Mouse (Mus musculus) heart, adult 10 weeks (tissue): ENCODE results near the gene Wfdc2. TPM values are rescaled to one million over a fixed set of nuclear protein-coding genes. Genes with fewer than 3 reads are reported as not detected.

Experiments used
- polyA plus RNA-seq: library from polyadenylated mRNA; stranded (reverse); fragments of 350-450 nt; fragmentation: Illumina TruSeq; extraction: RNeasy Lipid Tissue Mini Kit (QIAGEN cat#74804); gene quantifications from one replicate; pipeline ENCODE4 v1.2.3, GENCODE M21; 2014; ENCODE audit warnings: low read depth, low replicate concordance

Wfdc2 gene
- polyA plus RNA-seq: 2.3 TPM

DNA sequence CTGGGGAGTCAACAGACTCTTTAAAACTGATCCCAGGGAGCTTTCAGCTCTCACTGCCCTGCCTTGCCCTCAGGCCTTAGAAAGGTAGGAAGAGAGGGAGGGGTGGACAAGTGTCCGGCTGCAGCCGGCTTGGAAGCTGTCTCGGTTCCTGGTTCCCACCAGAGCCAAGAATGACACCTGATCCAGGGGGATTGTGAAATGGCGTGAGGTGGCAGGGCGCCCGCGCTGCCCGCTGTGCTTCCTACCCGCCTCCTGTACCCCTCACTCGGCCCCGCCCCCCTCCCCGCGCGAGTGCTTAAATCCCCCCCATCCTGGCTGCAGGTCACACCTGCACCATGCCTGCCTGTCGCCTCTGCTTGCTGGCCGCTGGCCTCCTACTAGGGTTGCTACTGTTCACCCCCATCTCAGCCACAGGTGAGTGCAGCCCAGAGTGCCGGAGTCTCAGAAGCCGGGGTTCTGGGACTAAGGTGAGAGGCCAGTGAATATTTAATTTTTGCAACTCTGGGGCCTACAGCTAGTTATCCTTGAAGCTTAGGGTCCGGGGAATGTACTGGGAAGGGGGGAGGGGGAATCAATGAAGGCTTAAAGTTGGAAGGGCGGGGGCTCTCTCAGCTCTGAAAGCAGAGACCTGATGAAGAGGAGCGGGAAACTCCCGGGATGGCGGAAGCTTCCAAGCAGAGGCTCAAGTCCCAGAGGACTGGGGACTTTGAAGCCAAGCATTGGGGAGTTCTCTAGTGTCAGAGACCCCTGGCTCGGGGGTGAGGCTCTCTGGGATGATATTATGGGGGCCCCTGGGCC is at the start of gene Wfdc2:
Gene Wfdc2 (plus strand): TSS at position 23 of the 798 bp plus-strand sequence.

DNA sequence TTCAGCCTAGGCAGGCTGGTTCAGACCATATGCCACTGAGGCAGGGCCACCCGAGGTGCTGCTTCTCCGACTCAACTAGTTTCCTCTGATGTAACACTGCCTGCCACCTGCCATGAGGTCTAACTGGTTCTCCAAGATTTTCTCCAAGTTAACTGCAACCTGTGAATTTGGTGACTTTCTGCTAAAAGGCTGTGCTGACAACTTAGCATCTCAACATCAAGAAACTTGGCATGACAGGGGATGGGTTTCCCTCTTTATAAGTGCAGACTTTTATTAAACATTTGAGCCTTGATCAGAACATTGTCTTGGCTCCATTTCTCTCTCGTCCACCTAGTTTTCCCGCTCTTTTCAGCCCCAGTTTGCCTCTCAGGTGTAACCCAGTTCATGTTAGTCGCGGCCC is 11.1 kb downstream of the Wfdc2 start, which contains the start of gene Spint3:
Gene Spint3 (minus strand): TSS at position 101 of the 400 bp plus-strand sequence.

DNA sequence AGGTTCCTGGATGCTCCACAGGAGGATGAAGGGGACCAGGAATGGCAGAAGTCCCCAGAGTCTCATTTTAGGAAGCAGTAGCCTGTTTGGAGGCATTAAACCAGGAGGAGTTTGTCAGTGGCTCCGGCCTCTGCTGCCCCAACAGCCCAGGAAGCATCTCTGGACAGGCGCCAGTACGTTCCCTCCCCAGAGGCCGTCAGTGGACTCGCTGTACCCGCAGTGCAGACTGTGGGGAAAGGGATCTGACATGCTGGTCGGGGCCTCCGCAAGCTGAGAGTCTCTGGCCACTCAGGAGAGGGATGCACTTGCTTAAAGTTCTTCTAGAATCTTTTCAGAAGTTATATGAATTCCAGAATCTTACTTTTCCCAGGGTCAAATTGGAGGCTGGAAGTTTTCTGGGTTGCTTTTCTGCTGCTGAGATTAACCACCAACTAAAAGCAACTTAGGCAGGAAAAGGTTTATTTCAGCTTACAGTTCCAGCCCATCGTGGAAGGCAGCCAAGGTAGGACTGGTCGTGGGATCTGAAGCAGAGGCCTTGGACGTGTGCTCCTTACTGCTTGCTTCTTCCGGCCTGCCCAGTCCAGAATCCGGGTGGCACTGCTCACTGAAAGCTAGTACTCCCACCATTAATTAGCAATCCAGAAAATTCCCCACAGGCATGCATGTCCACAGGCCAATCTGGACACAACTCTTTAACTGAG is 23.0 kb downstream of the Wfdc2 start, which contains the start of gene Wfdc6a:
Gene Wfdc6a (minus strand): TSS at position 423 of the 701 bp plus-strand sequence.

DNA sequence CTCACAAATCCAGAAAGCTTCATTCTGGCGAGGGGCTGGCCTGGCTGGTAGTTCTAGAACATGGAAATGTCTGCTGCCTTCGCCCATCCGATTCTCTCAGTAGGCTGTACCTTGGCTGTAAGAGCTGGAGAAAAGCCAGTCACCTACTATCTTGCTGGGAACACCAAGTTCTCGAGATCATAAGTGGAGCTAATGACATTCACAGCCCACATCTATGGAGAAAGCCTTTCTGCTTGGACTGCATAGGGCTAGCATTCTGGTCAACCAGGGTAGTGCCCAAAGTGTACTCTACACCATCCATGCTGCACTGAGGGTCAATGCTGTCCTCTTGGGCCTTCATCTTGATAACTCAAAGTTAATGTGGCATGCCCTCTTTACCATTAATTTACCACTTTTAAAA is 31.3 kb downstream of the Wfdc2 start, which contains the start of gene Eppin:
Gene Eppin (minus strand): TSS at position 101 of the 400 bp plus-strand sequence.

DNA sequence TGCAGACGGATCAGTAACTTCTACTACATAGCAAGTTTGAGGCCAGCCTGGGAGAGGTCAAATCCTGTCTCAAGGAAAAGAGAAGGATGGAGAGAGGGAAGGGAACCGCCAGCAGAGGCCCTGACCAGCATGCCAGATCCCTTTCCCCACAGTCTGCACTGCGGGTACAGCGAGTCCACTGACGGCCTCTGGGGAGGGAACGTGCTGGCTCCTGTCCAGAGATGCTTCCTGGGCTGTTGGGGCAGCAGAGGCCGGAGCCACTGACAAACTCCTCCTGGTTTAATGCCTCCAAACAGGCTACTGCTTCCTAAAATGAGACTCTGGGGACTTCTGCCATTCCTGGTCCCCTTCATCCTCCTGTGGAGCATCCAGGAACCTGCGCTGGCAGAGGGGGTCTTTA is 51.3 kb downstream of the Wfdc2 start, which contains the start of the genes Wfdc6b and Wfdc8:
Gene Wfdc6b (plus strand): TSS at position 52 of the 400 bp plus-strand sequence.
Gene Wfdc8 (minus strand): TSS at position 156 of the 400 bp plus-strand sequence.

Other genes with a start within 250 kb of the Wfdc2 start
- not detected for gene Svs6, start 245.7 kb upstream of the Wfdc2 start, polyA plus RNA-seq
- not detected for gene Svs5, start 229.7 kb upstream of the Wfdc2 start, polyA plus RNA-seq
- gene Slpi, start 173.3 kb upstream of the Wfdc2 start, polyA plus RNA-seq: 0.79 TPM
- not detected for gene Rbpjl, start 159.3 kb upstream of the Wfdc2 start, polyA plus RNA-seq
- gene Matn4, start 157.3 kb upstream of the Wfdc2 start, polyA plus RNA-seq: 0.47 TPM
- gene Sdc4, start 118.5 kb upstream of the Wfdc2 start, polyA plus RNA-seq: 17.0 TPM
- 24.8 TPM for gene Sys1, start 105.4 kb upstream of the Wfdc2 start, polyA plus RNA-seq
- gene Gm20458, start 101.4 kb upstream of the Wfdc2 start, polyA plus RNA-seq: not detected
- not detected for gene Trp53tg5, start 88.7 kb upstream of the Wfdc2 start, polyA plus RNA-seq
- 23.8 TPM for gene Dbndd2, start 76.3 kb upstream of the Wfdc2 start, polyA plus RNA-seq
- 27.9 TPM for gene Pigt, start 64.9 kb upstream of the Wfdc2 start, polyA plus RNA-seq
- not detected for gene Spint3, start 11.0 kb downstream of the Wfdc2 start, polyA plus RNA-seq
- gene Wfdc6a, start 23.0 kb downstream of the Wfdc2 start, polyA plus RNA-seq: not detected
- gene Eppin, start 31.2 kb downstream of the Wfdc2 start, polyA plus RNA-seq: not detected
- not detected for gene Wfdc6b, start 51.1 kb downstream of the Wfdc2 start, polyA plus RNA-seq
- not detected for gene Wfdc8, start 51.2 kb downstream of the Wfdc2 start, polyA plus RNA-seq
- not detected for gene Wfdc16, start 76.4 kb downstream of the Wfdc2 start, polyA plus RNA-seq
- not detected for gene Wfdc10, start 93.6 kb downstream of the Wfdc2 start, polyA plus RNA-seq
- gene Wfdc9, start 94.2 kb downstream of the Wfdc2 start, polyA plus RNA-seq: not detected
- gene Wfdc11, start 111.7 kb downstream of the Wfdc2 start, polyA plus RNA-seq: not detected
- not detected for gene Wfdc13, start 122.7 kb downstream of the Wfdc2 start, polyA plus RNA-seq
- gene Spint4, start 136.1 kb downstream of the Wfdc2 start, polyA plus RNA-seq: not detected
- gene Spint5, start 152.9 kb downstream of the Wfdc2 start, polyA plus RNA-seq: not detected
- 1.5 TPM for gene Wfdc3, start 183.5 kb downstream of the Wfdc2 start, polyA plus RNA-seq
- gene Dnttip1, start 183.6 kb downstream of the Wfdc2 start, polyA plus RNA-seq: 21.1 TPM
- 0.86 TPM for gene Ube2c, start 207.5 kb downstream of the Wfdc2 start, polyA plus RNA-seq
- gene Tnnc2, start 217.6 kb downstream of the Wfdc2 start, polyA plus RNA-seq: not detected
- gene Snx21, start 223.4 kb downstream of the Wfdc2 start, polyA plus RNA-seq: 26.6 TPM
- gene Acot8, start 242.5 kb downstream of the Wfdc2 start, polyA plus RNA-seq: 11.5 TPM
- gene Zswim3, start 242.7 kb downstream of the Wfdc2 start, polyA plus RNA-seq: 2.6 TPM